Mouse (Mus musculus) heart, adult 2 months (tissue): ENCODE data around the gene Tnfrsf9.

ENCODE experiments used
- CTCF ChIP-seq: fragments of 200-600 bp; IDR thresholded peaks from 2 replicates; pipeline ENCODE4 v1.8.1; 2022; ENCODE audit warnings: antibody characterized with exemption, mild to moderate bottlenecking, moderate library complexity
- EP300 ChIP-seq: fragments of 200-500 bp; IDR thresholded peaks from 2 replicates; pipeline ENCODE4 v1.6.1; 2011; ENCODE audit warnings: low read depth, low read length, control low read depth; ENCODE audit not compliant: insufficient read depth
- POLR2A ChIP-seq: fragments of 200-500 bp; IDR thresholded peaks from 2 replicates; pipeline ENCODE4 v1.6.1; 2011; ENCODE audit warnings: mild to moderate bottlenecking, low read depth, low read length, control low read depth; ENCODE audit not compliant: insufficient read depth

DNA sequence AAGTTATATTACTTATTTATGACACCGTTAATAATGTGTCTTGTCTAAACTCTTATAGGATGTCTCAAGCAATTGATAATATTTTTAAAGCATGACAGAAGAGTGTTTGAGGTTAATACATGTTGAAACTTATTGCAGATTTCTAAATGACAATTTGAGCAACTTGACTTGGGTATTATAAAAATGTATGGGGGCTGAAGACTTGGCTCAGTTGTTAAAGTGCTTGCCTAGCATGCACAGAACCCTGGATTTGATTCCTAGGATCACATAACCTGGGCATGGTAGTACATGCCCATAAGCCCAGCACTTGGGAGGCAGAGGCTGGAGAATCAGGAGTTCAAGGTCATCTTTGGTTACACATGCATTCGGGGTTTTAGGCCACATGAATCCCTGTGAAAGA, 45.5 kb upstream of the Tnfrsf9 start:
- no peak for TF ChIP-seq POLR2A
- TF ChIP-seq CTCF = no peak
- no peak for TF ChIP-seq EP300
